Mouse (Mus musculus): ENCODE measurements at regions not wholly inside any gene's neighbourhood (a gene's known extent, or its start where the extent isn't known, plus 50 kb on each side); places are given as distances from the start of the nearest gene placed in this dataset.

DNA sequence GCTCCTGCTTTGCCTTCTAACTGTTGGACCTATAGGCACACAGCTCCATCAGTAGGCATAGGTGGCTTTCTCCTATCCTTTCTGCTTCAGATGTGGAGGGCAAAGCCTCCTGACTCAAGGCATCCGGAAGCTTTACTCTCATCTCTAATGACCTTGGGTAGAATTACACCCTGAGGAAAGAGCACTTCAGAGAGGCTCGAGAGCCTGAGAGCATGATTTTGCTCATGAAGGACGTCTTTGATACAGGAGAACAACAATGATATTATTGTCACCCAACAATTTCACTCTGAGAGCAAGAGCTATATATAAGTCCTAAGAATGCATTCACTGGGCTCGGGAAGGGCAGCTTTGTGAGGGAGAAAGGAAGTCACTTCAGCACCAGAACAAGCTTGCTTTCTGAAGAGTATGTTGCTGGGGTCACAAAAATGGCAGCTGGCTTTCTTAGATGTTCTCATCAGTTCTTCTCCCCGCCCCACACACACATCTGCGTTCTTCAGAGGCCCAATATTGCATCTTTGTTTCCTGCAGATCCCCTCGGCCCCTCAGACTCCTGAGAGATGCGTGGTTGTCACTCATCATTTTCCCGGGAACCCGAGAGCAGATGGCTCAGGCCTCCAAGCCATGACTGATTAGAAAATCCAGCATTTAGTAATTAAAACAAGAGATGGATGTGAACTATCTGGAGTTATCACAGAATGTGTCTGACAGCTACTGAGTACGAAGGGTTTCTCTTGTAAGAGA, 110.7 kb upstream of the Tgfbr2 start:
- ATAC-seq (replicated peaks; ENCODE audit: low FRiP score, low read depth) (no peak), DNase-seq (ENCODE audit: low spot score) (no peak)
- no peaks in the 10 kb centered on the region for H3K4me1 ChIP-seq (replicated peaks; ENCODE audit: insufficient read depth, low read length)
- H3K27me3 ChIP-seq (ENCODE audit: insufficient read depth, low read length): no peaks in the 10 kb centered on the region
- H3K4me3 ChIP-seq (replicated peaks; ENCODE audit: low read depth, low read length): no peak overlapping the region
- H3K36me3 ChIP-seq (ENCODE audit: insufficient read depth, low read length): no peaks in the 10 kb centered on the region
- H3K27ac ChIP-seq: no peak overlapping the region
- H3K9ac ChIP-seq (ENCODE audit: low read depth, low read length): no peak overlapping the region
- no peak for TF ChIP-seq CTCF (IDR thresholded peaks at IDR 0.05; ENCODE audit: low read depth)
- WGBS: 69% methylated on average over 11 of the region's 11 CpGs
- H3K9me3 ChIP-seq (replicated peaks; ENCODE audit: low read length): no peaks in the 10 kb centered on the region
- no peak overlapping the region for H3K4me2 ChIP-seq (ENCODE audit: low read length)

DNA sequence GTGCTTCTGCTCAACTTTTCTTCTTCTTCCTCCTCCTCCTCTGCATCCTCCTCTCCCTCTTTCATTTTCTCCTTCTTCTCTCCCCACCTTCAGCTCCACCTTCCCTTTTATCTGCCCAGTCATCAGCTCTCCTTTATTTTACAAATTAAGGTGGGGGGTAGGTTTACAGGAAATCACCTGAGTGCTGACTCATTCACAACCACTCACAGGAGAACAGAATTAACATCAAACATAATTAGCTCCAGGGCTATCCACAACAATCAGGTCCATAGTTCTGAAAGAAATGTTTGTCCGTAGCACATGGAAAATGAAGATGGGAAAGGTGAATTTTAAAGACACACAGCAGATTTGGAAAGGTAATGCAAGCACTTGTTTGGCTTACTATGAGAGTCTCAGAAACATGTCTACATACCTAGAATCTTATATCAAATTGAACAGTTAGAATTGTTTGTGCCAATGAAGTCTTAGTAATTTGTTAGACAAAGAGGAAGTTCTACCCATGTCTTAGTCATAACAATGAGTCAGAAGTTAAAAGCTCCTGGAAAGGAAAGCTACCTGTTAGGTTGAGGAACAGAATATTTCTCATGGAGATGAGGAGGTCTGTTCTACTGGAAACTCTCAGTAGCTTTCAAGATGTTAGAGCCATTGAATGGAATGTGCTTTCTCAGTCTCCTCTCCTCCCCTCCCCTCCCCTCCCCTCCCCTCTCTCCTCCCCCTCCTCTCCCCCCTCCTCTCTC, 108.8 kb upstream of the Tgfbr2 start:
- Histone ChIP-seq H3K27me3 (ENCODE audit: insufficient read depth, low read length) (no peaks in the 10 kb centered on the region), H3K36me3 (ENCODE audit: insufficient read depth, low read length) (no peaks in the 10 kb centered on the region), H3K4me2 (ENCODE audit: low read length) (no peak overlapping the region), H3K4me1 (replicated peaks; ENCODE audit: insufficient read depth, low read length) (no peaks in the 10 kb centered on the region), H3K9ac (ENCODE audit: low read depth, low read length) (no peak overlapping the region), H3K27ac (no peak overlapping the region), H3K9me3 (replicated peaks; ENCODE audit: low read length) (no peaks in the 10 kb centered on the region), H3K4me3 (replicated peaks; ENCODE audit: low read depth, low read length) (no peak overlapping the region)
- WGBS: 88% methylated on average over 1 of the region's 1 CpGs
- DNase-seq (ENCODE audit: low spot score) (no peak), ATAC-seq (replicated peaks; ENCODE audit: low FRiP score, low read depth) (no peak)
- TF ChIP-seq CTCF (IDR thresholded peaks at IDR 0.05; ENCODE audit: low read depth): no peak

DNA sequence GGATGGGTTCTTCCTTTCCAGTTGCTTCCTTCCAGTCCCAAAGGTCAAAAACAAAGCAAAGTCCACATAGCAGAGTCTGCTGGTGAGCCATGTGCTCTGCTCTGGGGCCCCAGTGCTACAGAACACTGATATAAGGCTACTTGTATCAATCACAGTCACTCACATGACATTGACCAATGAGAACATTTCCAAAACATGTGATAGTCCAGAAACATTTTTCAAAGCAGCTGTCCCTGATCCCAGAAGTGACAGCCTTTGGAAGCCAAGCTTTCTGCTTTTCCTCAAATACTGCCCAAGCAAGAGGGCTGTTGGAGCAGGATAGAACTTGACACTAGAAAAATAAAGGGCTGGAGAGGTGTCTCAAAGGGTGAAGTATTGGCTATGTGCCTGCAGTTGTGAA, 106.5 kb upstream of the Tgfbr2 start:
- H3K36me3 ChIP-seq (ENCODE audit: insufficient read depth, low read length): no peaks in the 10 kb centered on the region
- ATAC-seq (replicated peaks; ENCODE audit: low FRiP score, low read depth) (no peak), DNase-seq (ENCODE audit: low spot score) (no peak)
- no peaks in the 10 kb centered on the region for H3K9me3 ChIP-seq (replicated peaks; ENCODE audit: low read length)
- H3K4me3 ChIP-seq (replicated peaks; ENCODE audit: low read depth, low read length): no peak overlapping the region
- TF ChIP-seq CTCF (IDR thresholded peaks at IDR 0.05; ENCODE audit: low read depth): no peak
- H3K9ac ChIP-seq (ENCODE audit: low read depth, low read length): no peak overlapping the region
- H3K27me3 ChIP-seq (ENCODE audit: insufficient read depth, low read length): no peaks in the 10 kb centered on the region
- H3K4me2 ChIP-seq (ENCODE audit: low read length): no peak overlapping the region
- H3K4me1 ChIP-seq (replicated peaks; ENCODE audit: insufficient read depth, low read length): no peaks in the 10 kb centered on the region
- H3K27ac ChIP-seq: no peak overlapping the region

DNA sequence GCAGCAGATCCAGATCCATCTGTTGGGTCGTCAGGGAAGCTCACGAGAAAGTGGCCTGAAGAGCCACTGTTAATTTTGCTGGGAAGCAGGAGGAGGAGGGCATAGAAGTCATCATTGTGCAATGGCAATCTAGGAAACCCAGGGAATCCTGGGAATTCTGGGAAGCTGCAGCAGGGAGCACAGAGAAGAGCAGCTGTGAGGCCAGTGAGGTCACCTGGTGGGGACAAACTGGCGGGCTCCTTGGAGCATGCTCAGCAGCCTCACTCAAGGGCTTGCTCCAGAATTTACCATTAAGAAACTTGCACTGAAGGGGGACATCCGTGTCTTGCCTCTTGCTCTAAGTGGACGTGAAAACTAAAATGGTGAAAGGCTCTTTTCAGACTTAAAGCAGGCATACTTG, 105.0 kb upstream of the Tgfbr2 start:
- no peak overlapping the region for H3K27ac ChIP-seq
- WGBS: 84% methylated on average over 5 of the region's 5 CpGs
- H3K4me2 ChIP-seq (ENCODE audit: low read length): no peak overlapping the region
- H3K4me3 ChIP-seq (replicated peaks; ENCODE audit: low read depth, low read length): no peak overlapping the region
- H3K9me3 ChIP-seq (replicated peaks; ENCODE audit: low read length): no peaks in the 10 kb centered on the region
- no peaks in the 10 kb centered on the region for H3K27me3 ChIP-seq (ENCODE audit: insufficient read depth, low read length)
- no peak overlapping the region for H3K9ac ChIP-seq (ENCODE audit: low read depth, low read length)
- DNase-seq (ENCODE audit: low spot score) (no peak), ATAC-seq (replicated peaks; ENCODE audit: low FRiP score, low read depth) (no peak)
- no peak for TF ChIP-seq CTCF (IDR thresholded peaks at IDR 0.05; ENCODE audit: low read depth)
- H3K36me3 ChIP-seq (ENCODE audit: insufficient read depth, low read length): no peaks in the 10 kb centered on the region
- no peaks in the 10 kb centered on the region for H3K4me1 ChIP-seq (replicated peaks; ENCODE audit: insufficient read depth, low read length)

DNA sequence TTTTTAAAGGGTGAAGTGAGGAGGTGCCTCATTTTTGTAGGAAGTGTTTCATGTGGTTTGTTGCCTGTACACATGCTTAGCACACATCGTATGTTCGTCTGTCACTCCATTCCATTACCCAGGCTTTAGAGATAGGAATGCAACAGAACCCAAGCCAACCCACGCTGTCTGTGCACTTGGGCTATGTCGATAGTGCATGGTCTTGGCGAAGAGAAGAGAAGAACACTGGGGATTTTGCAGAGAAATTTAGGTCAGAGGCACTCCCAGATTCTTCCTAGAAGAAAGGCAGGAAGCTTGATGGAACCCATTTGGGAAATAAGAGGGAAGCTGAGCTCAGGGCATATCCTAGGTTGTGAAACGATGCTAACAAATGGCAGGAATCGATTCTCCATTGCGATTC, 103.7 kb upstream of the Tgfbr2 start:
- no peaks in the 10 kb centered on the region for H3K36me3 ChIP-seq (ENCODE audit: insufficient read depth, low read length)
- ATAC-seq (replicated peaks; ENCODE audit: low FRiP score, low read depth): no peak
- TF ChIP-seq CTCF (IDR thresholded peaks at IDR 0.05; ENCODE audit: low read depth): no peak
- DNase-seq (ENCODE audit: low spot score): no peak
- H3K4me3 ChIP-seq (replicated peaks; ENCODE audit: low read depth, low read length): no peak overlapping the region
- H3K4me2 ChIP-seq (ENCODE audit: low read length): no peak overlapping the region
- no peak overlapping the region for H3K9ac ChIP-seq (ENCODE audit: low read depth, low read length)
- WGBS: 89% methylated on average over 8 of the region's 8 CpGs
- no peaks in the 10 kb centered on the region for H3K4me1 ChIP-seq (replicated peaks; ENCODE audit: insufficient read depth, low read length)
- H3K27me3 ChIP-seq (ENCODE audit: insufficient read depth, low read length): no peaks in the 10 kb centered on the region
- H3K9me3 ChIP-seq (replicated peaks; ENCODE audit: low read length): no peaks in the 10 kb centered on the region
- no peak overlapping the region for H3K27ac ChIP-seq

DNA sequence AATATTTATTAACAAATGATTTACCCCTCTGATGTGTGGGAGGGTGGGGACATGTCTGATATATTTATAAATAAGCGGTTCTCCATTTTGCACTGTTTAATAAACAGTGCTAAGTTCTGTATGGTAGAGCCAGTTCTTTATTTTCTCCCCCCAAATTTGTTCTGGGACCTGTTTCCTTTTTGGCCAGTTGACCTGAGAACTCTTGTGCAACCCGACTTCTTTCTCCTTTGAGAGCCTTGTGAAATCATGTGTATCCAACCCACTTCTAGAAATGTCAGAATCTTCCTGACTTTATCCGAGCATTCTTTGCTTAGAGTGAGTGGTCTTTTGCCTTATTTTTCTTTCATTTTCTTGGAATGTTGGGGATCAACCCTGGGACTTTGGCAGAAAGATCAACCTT, 102.6 kb upstream of the Tgfbr2 start:
- H3K27ac ChIP-seq: no peak overlapping the region
- H3K4me1 ChIP-seq (replicated peaks; ENCODE audit: insufficient read depth, low read length): no peaks in the 10 kb centered on the region
- no peaks in the 10 kb centered on the region for H3K9me3 ChIP-seq (replicated peaks; ENCODE audit: low read length)
- TF ChIP-seq CTCF (IDR thresholded peaks at IDR 0.05; ENCODE audit: low read depth): no peak
- no peak for DNase-seq (ENCODE audit: low spot score)
- H3K4me2 ChIP-seq (ENCODE audit: low read length): no peak overlapping the region
- H3K9ac ChIP-seq (ENCODE audit: low read depth, low read length): no peak overlapping the region
- 65% methylated on average over 3 of the region's 3 CpGs for WGBS
- ATAC-seq (replicated peaks; ENCODE audit: low FRiP score, low read depth): no peak
- no peaks in the 10 kb centered on the region for H3K36me3 ChIP-seq (ENCODE audit: insufficient read depth, low read length)
- H3K27me3 ChIP-seq (ENCODE audit: insufficient read depth, low read length): no peaks in the 10 kb centered on the region
- H3K4me3 ChIP-seq (replicated peaks; ENCODE audit: low read depth, low read length): no peak overlapping the region
